Mouse (Mus musculus) T-cell, adult 2 months (primary cell): Measurements from ENCODE around the gene Adat3.
"Not testable (repeated sequence)": the region's sequence is repeated elsewhere in the genome, so short reads cannot be mapped to it uniquely, and the experiment has no call there.

ENCODE experiments used
- DNase-seq: peaks from one replicate; pipeline ENCODE4 v3.0.0; 2022; ENCODE audit warnings: low spot score

The Adat3 gene

GRCm38 (mm10) chr10:80610116-80610785 lies 7.6 kb downstream of the Adat3 start:
- no peak for DNase-seq

GRCm38 (mm10) chr10:80611024-80611423 lies 8.3 kb downstream of the Adat3 start:
- DNase-seq, result peak; percentile 69

GRCm38 (mm10) chr10:80611905-80612304 lies 9.2 kb downstream of the Adat3 start:
- no peak for DNase-seq

GRCm38 (mm10) chr10:80613821-80614220 lies 11.1 kb downstream of the Adat3 start:
- no peak for DNase-seq

- DNase-seq, result no peak
These were observed 11.7 kb downstream of the Adat3 start for GRCm38 (mm10) chr10:80614351-80614750.

GRCm38 (mm10) chr10:80618181-80618580 lies 15.5 kb downstream of the Adat3 start:
- DNase-seq, result peak; percentile 86

GRCm38 (mm10) chr10:80619465-80620244 lies 17.0 kb downstream of the Adat3 start:
- no peak for DNase-seq

GRCm38 (mm10) chr10:80620365-80620764 lies 17.7 kb downstream of the Adat3 start:
- DNase-seq, result no peak

GRCm38 (mm10) chr10:80620796-80621689 lies 18.4 kb downstream of the Adat3 start:
- no peak for DNase-seq

GRCm38 (mm10) chr10:80621690-80621939 lies 18.9 kb downstream of the Adat3 start:
- no peak for DNase-seq

GRCm38 (mm10) chr10:80621940-80622660 lies 19.4 kb downstream of the Adat3 start:
- peak; percentile 99 for DNase-seq

- peak; percentile 76 for DNase-seq
These were observed 20.2 kb downstream of the Adat3 start, which contains the start of gene Csnk1g2 for GRCm38 (mm10) chr10:80622661-80623456. Gene Csnk1g2 (plus strand): TSS chr10:80622838.

GRCm38 (mm10) chr10:80623457-80624191 lies 20.9 kb downstream of the Adat3 start:
- DNase-seq, result peak; percentile 76

- DNase-seq, result no peak
These were observed 23.1 kb downstream of the Adat3 start for GRCm38 (mm10) chr10:80625764-80626163.

- no peak for DNase-seq
These were observed 25.0 kb downstream of the Adat3 start for GRCm38 (mm10) chr10:80627685-80628084.

- DNase-seq, result peak; percentile 56
These were observed 26.2 kb downstream of the Adat3 start for GRCm38 (mm10) chr10:80628925-80629324.

- no peak for DNase-seq
These were observed 32.7 kb downstream of the Adat3 start for GRCm38 (mm10) chr10:80635345-80635744.

- DNase-seq, result no peak
These were observed 44.3 kb downstream of the Adat3 start for GRCm38 (mm10) chr10:80646936-80647335.

GRCm38 (mm10) chr10:80649910-80650309 lies 47.2 kb downstream of the Adat3 start:
- DNase-seq, result not testable (repeated sequence)

GRCm38 (mm10) chr10:80650392-80650791 lies 47.7 kb downstream of the Adat3 start:
- DNase-seq, result no peak
